Mouse (Mus musculus): ENCODE results near the gene Apba2.

DNA sequence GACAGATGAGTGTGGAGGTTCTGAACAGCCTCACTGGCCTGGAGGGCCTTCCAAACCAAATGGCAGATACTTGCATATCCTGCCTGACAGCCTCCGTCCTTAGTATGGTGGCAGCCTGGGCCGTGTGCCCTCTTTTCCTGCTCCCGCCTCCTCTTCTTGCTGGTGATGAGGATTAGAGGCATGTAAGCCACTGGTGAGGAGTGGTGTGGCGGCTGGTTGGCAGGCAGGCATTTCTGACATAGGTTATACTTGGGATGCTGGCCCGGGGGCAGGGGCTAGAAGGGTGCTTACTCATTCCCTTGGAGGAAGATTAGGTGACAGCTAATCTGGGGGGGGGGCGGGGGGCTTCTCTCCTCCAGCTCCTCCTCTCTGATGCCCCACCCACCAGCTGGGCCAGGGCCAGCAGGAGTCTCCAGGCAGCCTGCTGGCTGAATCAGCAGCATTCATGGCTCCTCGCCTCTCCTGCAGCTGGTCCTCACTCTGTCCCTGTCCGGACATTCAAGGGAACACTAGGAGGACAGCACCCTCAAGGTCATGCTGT, 3.3 kb downstream of the Apba2 start:
- no peak for TF ChIP-seq CTCF (IDR thresholded peaks at IDR 0.05; ENCODE audit: low read depth, low read length)
- TF ChIP-seq POLR2A (IDR thresholded peaks at IDR 0.05; ENCODE audit: borderline replicate concordance, low read depth, low read length): no peak
